In the genomic region with DNA sequence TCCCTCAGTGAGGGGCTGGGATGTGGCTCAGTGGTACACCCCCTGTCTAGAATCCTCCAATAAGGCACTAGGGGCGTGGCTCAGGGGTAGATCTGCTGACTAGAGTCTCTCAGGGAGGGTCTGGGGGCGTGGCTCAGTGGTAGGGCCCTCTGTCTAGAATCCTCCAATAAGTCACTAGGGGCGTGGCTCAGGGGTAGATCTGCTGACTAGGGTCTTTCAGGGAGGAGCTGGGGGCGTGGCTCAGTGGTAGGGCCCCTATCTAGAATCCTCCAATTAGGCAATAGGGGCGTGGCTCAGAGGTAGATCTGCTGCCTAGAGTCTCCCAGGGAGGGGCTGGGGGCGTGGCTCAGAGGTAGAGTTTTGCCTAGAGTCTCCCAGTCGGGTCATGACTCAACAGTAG, we compare ENCODE assay signal across 9 mouse cellular contexts. TPM values are rescaled to one million over a fixed set of nuclear protein-coding genes. Genes with fewer than 3 reads are reported as not detected.
DNase-seq lines count a peak whose midpoint lies in the region; ATAC-seq and TF ChIP-seq lines count a peak whose summit lies in the region.
"Had no signal": no experiment of that assay in that cellular context is flagged by ENCODE, and none has a peak within 500 bp of the region (broad histone marks: within the 10 kb centered on the region; RNA-seq: fewer than 3 reads in every experiment).

No protein-coding gene starts in this region.

- no peak for TF ChIP-seq POLR2A in brain, embryonic 14.5 days (IDR thresholded peaks at IDR 0.05; ENCODE audit: borderline replicate concordance, extremely low read depth, insufficient read depth, insufficient read length, poor library complexity, severe bottlenecking)

- peaks cover 60% of the 10 kb centered on the region for H3K27me3 ChIP-seq in midbrain, embryonic 10.5 days (ENCODE audit: low read depth, poor library complexity, severe bottlenecking)

- no peak overlapping the region for H3K27ac ChIP-seq in midbrain, embryonic 10.5 days (replicated peaks)

- TF ChIP-seq CTCF in brain, embryonic 14.5 days (IDR thresholded peaks at IDR 0.05; ENCODE audit: borderline replicate concordance, extremely low read depth, insufficient read depth, insufficient read length): no peak

- 2% methylated on average over 7 of the region's 7 CpGs for WGBS in midbrain, embryonic 10.5 days

- peak; percentile 18 to 23 for DNase-seq in kidney, postnatal 4 days
- no peak for DNase-seq in kidney, adult 8-10 months
- peak; percentile 91 for DNase-seq in brain, embryonic 14.5 days (ENCODE audit: low read depth)
- peak; percentile 80 for DNase-seq in midbrain, embryonic 10.5 days (ENCODE audit: low spot score)
- DNase-seq in spleen, postnatal 14 days (ENCODE audit: low spot score in 2 of 2): no peak
- DNase-seq in urinary bladder, adult 18-20 months (ENCODE audit: low spot score in 2 of 2): no peak
- no peak for DNase-seq in frontal cortex, postnatal 36 days (ENCODE audit: low spot score in 2 of 2)

- peak; percentile 37 for ATAC-seq in granulocyte monocyte progenitor cell, adult 5-6 weeks (replicated peaks; ENCODE audit: poor library complexity, severe bottlenecking)

- H3K9me3 ChIP-seq in midbrain, embryonic 10.5 days (replicated peaks): no peaks in the 10 kb centered on the region

- peaks cover 21% of the 10 kb centered on the region for H3K36me3 ChIP-seq in midbrain, embryonic 10.5 days

- H3K4me1 ChIP-seq in midbrain, embryonic 10.5 days: peaks cover 68% of the 10 kb centered on the region

- peak overlapping the region; percentile 21; the same call in 1 of the 2 replicates for H3K4me3 ChIP-seq in midbrain, embryonic 10.5 days
- H3K4me3 ChIP-seq: myocyte had no signal

RNA-seq across cellular contexts. Expression of gene Lrrc4b, which starts 4.6 kb away (rescaled TPM):
- polyA plus RNA-seq in brain, embryonic 14.5 days (2012; rRNA removed): 302 and 372 TPM in 2 replicates
- not detected in 2 replicates for total RNA-seq in granulocyte monocyte progenitor cell, adult 5-6 weeks (2014; fragmentation: Nextera tagmentation)
- not detected in 2 replicates for total RNA-seq in granulocyte monocyte progenitor cell, adult 5-6 weeks (2017)
- polyA plus RNA-seq in midbrain, embryonic 10.5 days (2016; fragmentation: Nextera tagmentation; extraction: Ambion mirVana): 2.4 and 3.5 TPM in 2 replicates
- polyA plus RNA-seq: myocyte had no signal

RNA-seq across cellular contexts. Expression of gene Aspdh, which starts 31.8 kb away (rescaled TPM):
- 29.8 and 30.6 TPM in 2 replicates for polyA plus RNA-seq in brain, embryonic 14.5 days (2012; rRNA removed)
- not detected in 2 replicates for total RNA-seq in granulocyte monocyte progenitor cell, adult 5-6 weeks (2014; fragmentation: Nextera tagmentation)
- total RNA-seq in granulocyte monocyte progenitor cell, adult 5-6 weeks (2017): not detected in 2 replicates
- polyA plus RNA-seq in midbrain, embryonic 10.5 days (2016; fragmentation: Nextera tagmentation; extraction: Ambion mirVana): 0.99 and 2.0 TPM in 2 replicates
- polyA plus RNA-seq: myocyte had no signal

RNA-seq across cellular contexts. Expression of gene Josd2, which starts 34.4 kb away (rescaled TPM):
- polyA plus RNA-seq in brain, embryonic 14.5 days (2012; rRNA removed): 70.6 and 118 TPM in 2 replicates
- 26.4 and 62.3 TPM in 2 replicates for total RNA-seq in granulocyte monocyte progenitor cell, adult 5-6 weeks (2014; fragmentation: Nextera tagmentation)
- total RNA-seq in granulocyte monocyte progenitor cell, adult 5-6 weeks (2017): 15.9 and 31.2 TPM in 2 replicates
- 71.6 and 76.8 TPM in 2 replicates for polyA plus RNA-seq in midbrain, embryonic 10.5 days (2016; fragmentation: Nextera tagmentation; extraction: Ambion mirVana)

RNA-seq across cellular contexts. Expression of gene 1700008O03Rik, which starts 47.8 kb away (rescaled TPM):
- polyA plus RNA-seq in brain, embryonic 14.5 days (2012; rRNA removed): 3.0 and 4.1 TPM in 2 replicates
- total RNA-seq in granulocyte monocyte progenitor cell, adult 5-6 weeks (2014; fragmentation: Nextera tagmentation): 4.1 TPM in 1 of 2 replicates, not detected in the other
- total RNA-seq in granulocyte monocyte progenitor cell, adult 5-6 weeks (2017): 1.8 and 2.4 TPM in 2 replicates
- 1.7 TPM in 2 replicates for polyA plus RNA-seq in midbrain, embryonic 10.5 days (2016; fragmentation: Nextera tagmentation; extraction: Ambion mirVana)
- polyA plus RNA-seq: myocyte had no signal

RNA-seq across cellular contexts. Expression of gene Syt3, which starts 49.5 kb away (rescaled TPM):
- polyA plus RNA-seq in brain, embryonic 14.5 days (2012; rRNA removed): 35.5 and 41.6 TPM in 2 replicates
- 1.1 TPM in 1 of 2 replicates, not detected in the other for total RNA-seq in granulocyte monocyte progenitor cell, adult 5-6 weeks (2014; fragmentation: Nextera tagmentation)
- 0.15 TPM in 1 of 2 replicates, not detected in the other for total RNA-seq in granulocyte monocyte progenitor cell, adult 5-6 weeks (2017)
- 1.9 and 2.0 TPM in 2 replicates for polyA plus RNA-seq in midbrain, embryonic 10.5 days (2016; fragmentation: Nextera tagmentation; extraction: Ambion mirVana)
- polyA plus RNA-seq: myocyte had no signal

Comparison
In these comparisons a context has a peak if more than half of its experiments do, and no peak if none do; other contexts are left out.
1. DNase-seq: peak in kidney, postnatal 4 days (2 of 2), brain, embryonic 14.5 days (single experiment) and midbrain, embryonic 10.5 days (single experiment); none in kidney, adult 8-10 months (0 of 2), spleen, postnatal 14 days (0 of 2), urinary bladder, adult 18-20 months (0 of 2) and frontal cortex, postnatal 36 days (0 of 2).
2. RNA of gene Lrrc4b, which starts 4.6 kb away (polyA plus RNA-seq): 302 to 372 TPM in brain, embryonic 14.5 days; 2.4 to 3.5 TPM in midbrain, embryonic 10.5 days; every median in the first group is over 10 times any median in the second.
3. RNA of gene Aspdh, which starts 31.8 kb away (polyA plus RNA-seq): 29.8 to 30.6 TPM in brain, embryonic 14.5 days; 0.99 to 2.0 TPM in midbrain, embryonic 10.5 days; every median in the first group is over 10 times any median in the second.